Mouse (Mus musculus): ENCODE results near the gene Gtpbp3.

The Gtpbp3 gene

GRCm38 (mm10) chr8:71469411-71469810 is 18.5 kb upstream of the Gtpbp3 start:
- DNase-seq (ENCODE audit: low read depth, low spot score), result peak; percentile 33

- DNase-seq (ENCODE audit: low read depth, low spot score), result no peak
Measured at GRCm38 (mm10) chr8:71470146-71470912, 17.6 kb upstream of the Gtpbp3 start.

GRCm38 (mm10) chr8:71470913-71471255 is 17.0 kb upstream of the Gtpbp3 start:
- DNase-seq (ENCODE audit: low read depth, low spot score), result no peak

- DNase-seq (ENCODE audit: low read depth, low spot score), result no peak
Measured at GRCm38 (mm10) chr8:71471861-71472260, 16.0 kb upstream of the Gtpbp3 start.

GRCm38 (mm10) chr8:71472601-71473386 is 15.1 kb upstream of the Gtpbp3 start:
- DNase-seq (ENCODE audit: low read depth, low spot score), result no peak

- DNase-seq (ENCODE audit: low read depth, low spot score), result no peak
Measured at GRCm38 (mm10) chr8:71474344-71474743, 13.6 kb upstream of the Gtpbp3 start.

- no peak for DNase-seq (ENCODE audit: low read depth, low spot score)
Measured at GRCm38 (mm10) chr8:71474785-71475701, 12.9 kb upstream of the Gtpbp3 start.

- DNase-seq (ENCODE audit: low read depth, low spot score), result no peak
Measured at GRCm38 (mm10) chr8:71475702-71476075, 12.2 kb upstream of the Gtpbp3 start.

- DNase-seq (ENCODE audit: low read depth, low spot score), result peak; percentile 54
Measured at GRCm38 (mm10) chr8:71476099-71476940, 11.6 kb upstream of the Gtpbp3 start.

- DNase-seq (ENCODE audit: low read depth, low spot score), result no peak
Measured at GRCm38 (mm10) chr8:71477196-71477845, 10.6 kb upstream of the Gtpbp3 start.

GRCm38 (mm10) chr8:71478943-71479342 is 9.0 kb upstream of the Gtpbp3 start:
- no peak for DNase-seq (ENCODE audit: low read depth, low spot score)

GRCm38 (mm10) chr8:71483932-71484331 is 4.0 kb upstream of the Gtpbp3 start:
- no peak for DNase-seq (ENCODE audit: low read depth, low spot score)

- no peak for DNase-seq (ENCODE audit: low read depth, low spot score)
Measured at GRCm38 (mm10) chr8:71484736-71485135, 3.2 kb upstream of the Gtpbp3 start.

GRCm38 (mm10) chr8:71485142-71486135 is 2.5 kb upstream of the Gtpbp3 start, which contains the start of gene Ano8:
Ano8 (minus strand) TSS chr8:71485963.
- DNase-seq (ENCODE audit: low read depth, low spot score), result peak; percentile 88

GRCm38 (mm10) chr8:71486136-71486529 is 1.8 kb upstream of the Gtpbp3 start:
- DNase-seq (ENCODE audit: low read depth, low spot score), result no peak

GRCm38 (mm10) chr8:71488454-71488853 is 551 bp downstream of the Gtpbp3 start:
- peak; percentile 95 for DNase-seq (ENCODE audit: low read depth, low spot score)

GRCm38 (mm10) chr8:71495039-71495438 is 7.1 kb downstream of the Gtpbp3 start:
- peak; percentile 67 for DNase-seq (ENCODE audit: low read depth, low spot score)

- DNase-seq (ENCODE audit: low read depth, low spot score), result no peak
Measured at GRCm38 (mm10) chr8:71495811-71496210, 7.9 kb downstream of the Gtpbp3 start.

GRCm38 (mm10) chr8:71496481-71496880 is 8.6 kb downstream of the Gtpbp3 start:
- no peak for DNase-seq (ENCODE audit: low read depth, low spot score)
